Mouse (Mus musculus) hindbrain, embryonic 14.5 days (tissue): Measurements from ENCODE around the gene Gm11127. TPM values are rescaled to one million over a fixed set of nuclear protein-coding genes. Genes with fewer than 3 reads are reported as not detected.

Experiments
- ATAC-seq: fragments of 200-750 bp; cut with Nextera tagmentation; 2 replicates; pipeline ENCODE4 v1.8.0; 2017; ENCODE audit warnings: moderate number of reproducible peaks, mild to moderate bottlenecking, moderate TSS enrichment, moderate library complexity; ENCODE audit not compliant: low FRiP score
- DNase-seq: peaks from one replicate; pipeline ENCODE4 v3.0.0-alpha.2; 2015; ENCODE audit warnings: low spot score
- H3K27ac ChIP-seq: fragments of 300-500 bp; sonication (generic); 2 replicates; pipeline ENCODE4 v1.5.1; 2014; ENCODE audit warnings: mild to moderate bottlenecking, moderate library complexity
- H3K27me3 ChIP-seq: fragments of 300-500 bp; sonication (generic); 2 replicates; pipeline ENCODE4 v1.6.1; 2014; ENCODE audit warnings: mild to moderate bottlenecking, low read length, mixed read lengths; ENCODE audit not compliant: control insufficient read depth, insufficient read depth
- H3K36me3 ChIP-seq: fragments of 300-500 bp; sonication (generic); replicated peaks from 2 replicates; pipeline ENCODE4 v1.6.1; 2014; ENCODE audit not compliant: control insufficient read depth, insufficient read depth
- H3K4me1 ChIP-seq: fragments of 300-500 bp; sonication (generic); replicated peaks from 2 replicates; pipeline ENCODE4 v1.6.1; 2014; ENCODE audit warnings: antibody characterized with exemption, low read length, mixed read lengths; ENCODE audit not compliant: control insufficient read depth, insufficient read depth
- H3K4me2 ChIP-seq: fragments of 300-500 bp; sonication (generic); replicated peaks from 2 replicates; pipeline ENCODE4 v1.6.1; 2014; ENCODE audit warnings: mild to moderate bottlenecking, moderate library complexity
- H3K4me3 ChIP-seq: fragments of 300-500 bp; sonication (generic); replicated peaks from 2 replicates; pipeline ENCODE4 v1.5.1; 2014; ENCODE audit warnings: mild to moderate bottlenecking, low read length
- H3K9ac ChIP-seq: fragments of 300-500 bp; sonication (generic); 2 replicates; pipeline ENCODE4 v1.6.1; 2014
- H3K9me3 ChIP-seq: fragments of 300-500 bp; sonication (generic); 2 replicates; pipeline ENCODE4 v1.6.1; 2016; ENCODE audit warnings: low read length; ENCODE audit not compliant: control insufficient read depth
- WGBS: fragments of 180-500 bp; shearing (Covaris S2); extraction: QIAGEN DNeasy Blood & Tissue Kit; methylation state at CpG from one replicate; pipeline ENCODE4 v1.1.7; 2014; 5-methylcytosine and 5-hydroxymethylcytosine counted together
- polyA plus RNA-seq: library from polyadenylated mRNA; unstranded; fragments of >200 nt; fragmentation: Nextera tagmentation; extraction: Ambion mirVana; gene quantifications from 2 replicates; pipeline ENCODE4 v1.2.1, GENCODE M21; 2014

Gene Gm11127
- polyA plus RNA-seq, 1 experiment from 2014 or later = 0.25 TPM

DNA sequence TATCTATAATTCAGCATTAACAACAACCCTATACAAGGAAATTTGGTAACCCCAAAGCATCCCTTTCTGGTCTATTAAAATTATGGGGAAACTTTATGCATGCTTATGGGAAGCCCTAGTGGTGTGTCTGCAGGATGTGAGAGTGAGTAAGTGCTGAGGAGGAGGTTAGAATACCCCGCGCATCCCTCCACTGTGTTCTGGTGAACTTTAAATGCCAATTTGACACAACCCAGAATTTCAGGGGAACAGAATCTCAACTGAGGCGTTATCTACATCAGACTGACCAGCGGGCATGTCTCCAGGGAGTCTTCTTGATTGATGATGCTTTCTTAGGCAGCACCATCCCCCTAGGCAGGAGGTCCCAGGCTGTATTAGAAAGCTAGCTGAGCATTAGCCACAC, 32.3 kb downstream of the Gm11127 start:
- Histone ChIP-seq H3K4me1 (no peaks in the 10 kb centered on the region), H3K27ac (no peak overlapping the region), H3K4me2 (no peak overlapping the region), H3K4me3 (no peak overlapping the region), H3K9me3 (no peaks in the 10 kb centered on the region), H3K27me3 (no peaks in the 10 kb centered on the region), H3K36me3 (no peaks in the 10 kb centered on the region), H3K9ac (no peak overlapping the region)
- DNase-seq (no peak), ATAC-seq (no peak)
- WGBS = 52% methylated on average over 4 of the region's 4 CpGs

DNA sequence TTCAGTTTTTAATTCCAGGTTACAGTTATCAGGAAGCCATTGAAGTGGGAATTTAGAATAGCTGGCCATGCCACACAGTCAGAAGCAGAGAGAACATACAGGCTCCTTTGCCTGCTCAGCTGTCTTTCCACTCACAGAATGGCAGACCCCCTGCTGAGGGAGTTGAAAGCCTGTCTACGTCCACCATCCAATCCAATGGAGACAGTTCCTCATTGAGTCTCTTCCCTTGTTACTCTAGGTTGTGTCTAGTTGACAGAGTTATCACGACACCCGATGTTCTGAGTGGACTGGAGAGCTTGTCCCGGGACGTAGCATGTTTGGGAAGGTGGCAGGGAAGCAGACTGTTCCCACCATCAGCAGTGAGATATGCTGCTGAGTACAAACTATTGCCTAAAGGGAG, 33.0 kb downstream of the Gm11127 start:
- DNase-seq (no peak), ATAC-seq (no peak)
- Histone ChIP-seq H3K9me3 (no peaks in the 10 kb centered on the region), H3K27me3 (no peaks in the 10 kb centered on the region), H3K4me1 (no peaks in the 10 kb centered on the region), H3K36me3 (no peaks in the 10 kb centered on the region), H3K27ac (no peak overlapping the region), H3K4me3 (no peak overlapping the region), H3K9ac (no peak overlapping the region), H3K4me2 (no peak overlapping the region)
- WGBS = 53% methylated on average over 5 of the region's 5 CpGs

DNA sequence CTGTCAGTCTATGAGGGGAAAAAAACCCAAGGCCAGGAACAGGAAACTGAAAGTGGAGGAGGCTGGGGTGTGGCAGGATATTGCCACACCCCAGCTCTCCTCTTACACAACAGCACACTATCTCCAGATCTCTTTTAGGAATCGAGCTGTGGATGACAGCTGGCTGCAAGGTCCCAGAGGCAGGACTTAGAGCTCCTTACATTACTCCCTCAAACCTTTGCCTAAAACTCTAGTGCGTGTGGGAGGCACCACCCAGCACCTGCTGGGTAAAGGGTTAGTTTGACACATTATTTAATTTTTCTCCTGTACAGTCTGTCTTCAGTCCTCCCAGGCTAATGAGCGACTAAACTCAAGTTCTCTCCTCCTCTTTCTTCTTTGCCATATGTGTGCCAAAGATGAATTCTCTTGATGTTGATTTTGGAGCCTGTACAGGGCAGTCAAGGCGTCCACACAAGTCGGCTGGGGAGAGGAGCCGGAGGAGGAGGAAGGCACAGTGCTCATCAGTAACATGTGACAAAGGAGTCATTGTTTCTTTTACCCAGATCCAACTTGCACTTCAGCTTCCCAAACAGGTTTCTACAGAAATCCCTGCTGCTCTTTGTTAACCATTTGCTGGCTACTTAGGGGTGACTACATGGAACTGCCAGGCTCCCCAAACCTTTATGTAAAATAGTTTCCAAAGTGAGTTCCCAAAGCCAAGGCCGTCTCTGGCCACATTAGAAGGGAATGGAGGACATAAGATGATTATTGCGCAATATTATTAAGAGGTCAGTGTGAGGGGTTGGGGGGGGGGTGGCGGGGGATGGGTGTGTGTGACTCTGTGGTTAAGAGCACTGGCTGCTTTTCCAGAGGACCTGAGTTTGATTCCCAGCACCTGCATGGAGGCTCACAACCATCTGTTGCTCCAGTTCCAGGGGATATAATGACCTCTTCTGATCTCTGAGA, 34.2 kb downstream of the Gm11127 start:
- H3K9me3 ChIP-seq = no peaks in the 10 kb centered on the region
- no peak overlapping the region for H3K4me3 ChIP-seq
- no peaks in the 10 kb centered on the region for H3K4me1 ChIP-seq
- no peak overlapping the region for H3K27ac ChIP-seq
- H3K27me3 ChIP-seq = no peaks in the 10 kb centered on the region
- H3K36me3 ChIP-seq = no peaks in the 10 kb centered on the region
- 66% methylated on average over 9 of the region's 9 CpGs for WGBS
- DNase-seq = no peak
- no peak overlapping the region for H3K9ac ChIP-seq
- no peak for ATAC-seq
- H3K4me2 ChIP-seq = no peak overlapping the region

DNA sequence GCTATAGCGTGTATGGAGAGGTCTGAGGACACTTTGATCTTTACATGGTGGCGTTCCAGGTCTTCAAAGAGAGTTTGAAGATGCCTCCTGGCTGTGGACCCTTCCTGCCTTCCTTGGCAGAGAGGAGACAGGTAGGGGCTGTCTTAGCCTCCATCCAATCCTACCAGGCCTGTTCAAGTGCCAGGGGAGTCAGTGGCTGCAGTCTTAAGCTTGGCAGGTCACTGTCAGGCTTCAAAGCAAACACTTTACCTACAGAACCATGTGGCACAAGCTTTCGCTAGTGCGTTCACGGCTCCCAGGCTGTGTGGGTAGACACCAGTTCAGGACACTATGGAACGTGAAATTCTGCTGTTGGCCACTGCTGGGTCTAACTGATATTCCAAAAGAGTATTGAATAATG, 35.2 kb downstream of the Gm11127 start:
- H3K27ac ChIP-seq = no peak overlapping the region
- no peak overlapping the region for H3K4me2 ChIP-seq
- H3K36me3 ChIP-seq = no peaks in the 10 kb centered on the region
- H3K4me3 ChIP-seq = no peak overlapping the region
- no peaks in the 10 kb centered on the region for H3K27me3 ChIP-seq
- WGBS = 95% methylated on average over 6 of the region's 6 CpGs
- H3K9me3 ChIP-seq = no peaks in the 10 kb centered on the region
- H3K4me1 ChIP-seq = no peaks in the 10 kb centered on the region
- DNase-seq (no peak), ATAC-seq (no peak)
- no peak overlapping the region for H3K9ac ChIP-seq

DNA sequence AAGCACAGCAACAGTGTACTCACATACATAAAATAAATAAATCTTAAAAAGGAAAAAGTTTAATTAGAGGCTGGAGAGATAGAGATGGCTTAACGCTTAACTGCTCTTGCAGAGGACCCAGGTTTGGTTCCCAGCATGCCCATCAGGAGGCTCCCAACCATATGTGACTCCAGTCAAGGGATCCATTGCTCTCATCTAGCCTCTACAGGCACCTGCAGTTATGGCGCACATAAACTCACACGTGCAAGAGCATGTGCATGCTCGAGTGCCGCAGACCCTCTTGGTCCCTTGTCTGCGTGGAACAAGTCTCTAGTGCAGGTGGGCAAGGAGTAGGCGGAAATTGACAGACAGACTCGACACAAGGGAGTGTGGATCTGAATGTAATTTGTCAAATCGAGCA, 36.1 kb downstream of the Gm11127 start:
- WGBS = 96% methylated on average over 9 of the region's 9 CpGs
- no peak overlapping the region for H3K27ac ChIP-seq

DNA sequence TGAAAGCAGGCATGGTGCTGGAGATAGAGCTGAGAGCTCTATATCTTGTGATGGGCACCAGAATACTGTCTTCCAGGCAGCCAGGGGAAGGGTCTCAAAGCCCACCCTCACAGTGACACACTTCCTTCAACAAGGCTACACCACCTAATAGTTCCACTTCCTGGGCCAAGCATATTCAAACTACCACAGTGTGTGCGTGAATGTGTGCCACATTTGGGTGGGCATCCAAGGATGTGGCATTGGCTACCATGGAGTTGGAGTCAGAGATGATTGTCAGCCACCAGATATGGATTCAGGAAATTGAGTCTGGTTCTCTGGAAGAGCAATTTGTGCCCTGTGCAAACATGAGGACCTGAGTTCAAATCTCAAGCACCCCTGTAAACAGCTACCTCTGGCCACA, 36.9 kb downstream of the Gm11127 start:
- H3K4me2 ChIP-seq = no peak overlapping the region
- no peak overlapping the region for H3K9ac ChIP-seq
- H3K9me3 ChIP-seq = no peaks in the 10 kb centered on the region
- H3K36me3 ChIP-seq = no peaks in the 10 kb centered on the region
- no peaks in the 10 kb centered on the region for H3K27me3 ChIP-seq
- DNase-seq (no peak), ATAC-seq (no peak)
- no peaks in the 10 kb centered on the region for H3K4me1 ChIP-seq
- H3K4me3 ChIP-seq = no peak overlapping the region
- no peak overlapping the region for H3K27ac ChIP-seq
- WGBS = 96% methylated on average over 1 of the region's 1 CpGs

More for the DNA sequence above, 36.1 kb downstream of the Gm11127 start:
- Histone ChIP-seq H3K27me3 (no peaks in the 10 kb centered on the region), H3K4me1 (no peaks in the 10 kb centered on the region), H3K36me3 (no peaks in the 10 kb centered on the region), H3K9me3 (no peaks in the 10 kb centered on the region), H3K4me2 (no peak overlapping the region), H3K9ac (no peak overlapping the region), H3K4me3 (no peak overlapping the region)
- ATAC-seq (no peak), DNase-seq (no peak)

DNA sequence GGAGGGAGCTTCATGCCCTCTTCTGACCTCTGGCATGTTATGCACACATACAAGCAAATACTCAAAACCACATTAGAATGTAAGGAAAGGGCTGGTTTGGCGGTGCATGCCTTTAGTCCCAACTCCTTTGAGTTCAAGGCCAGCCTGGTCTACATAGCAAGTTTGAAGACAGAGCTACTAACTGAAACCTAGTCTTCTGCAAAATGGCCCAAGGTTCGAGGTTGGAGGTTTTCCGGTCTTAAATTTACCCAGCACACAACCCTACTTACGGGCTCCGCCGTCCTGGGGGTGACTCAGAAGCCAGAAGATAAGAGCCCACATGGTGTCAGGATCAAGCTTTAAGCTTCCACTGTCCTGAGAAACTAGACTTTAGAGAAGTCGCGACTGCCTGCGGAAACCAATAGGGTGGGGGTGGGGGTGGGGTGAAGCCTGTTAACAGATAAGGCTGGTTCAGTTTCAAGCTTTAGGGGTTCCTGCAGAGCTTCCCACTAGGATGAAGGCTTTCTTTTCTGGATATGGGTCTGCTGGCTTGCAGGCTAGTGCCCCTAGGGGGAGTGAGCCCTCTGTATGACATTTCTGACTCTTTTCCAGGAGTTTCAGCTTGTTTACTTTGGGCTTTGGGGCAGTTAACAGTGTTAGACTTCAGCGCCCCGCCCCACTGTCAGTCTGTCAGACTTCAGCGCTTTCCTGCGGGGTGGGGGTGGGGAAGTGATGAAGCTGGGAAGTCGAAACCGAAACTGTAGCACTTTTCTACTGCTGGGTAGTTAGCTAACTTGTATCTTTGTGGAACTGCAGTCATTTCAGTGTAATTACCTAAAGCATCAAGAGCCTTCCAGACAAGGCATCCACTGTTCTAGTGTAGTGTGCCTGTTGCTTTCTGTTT, 37.7 kb downstream of the Gm11127 start, which contains the start of gene H2-T24:
H2-T24 (minus strand) TSS at position 370 of the 883 bp plus-strand sequence.
- Histone ChIP-seq H3K4me2 (no peak within 1 kb of the TSS), H3K9me3 (no peaks in the 10 kb centered on the region), H3K4me1 (no peaks in the 10 kb centered on the region), H3K27ac (no peak within 1 kb of the TSS), H3K27me3 (no peaks in the 10 kb centered on the region), H3K36me3 (peaks cover 4% of the 10 kb centered on the region), H3K9ac (no peak within 1 kb of the TSS), H3K4me3 (no peak within 1 kb of the TSS)
- 47% methylated on average over 15 of the region's 15 CpGs for WGBS
- ATAC-seq = no peak
- DNase-seq = no peak

- H3K4me1 ChIP-seq = no peaks in the 10 kb centered on the region
- no peaks in the 10 kb centered on the region for H3K9me3 ChIP-seq
- H3K36me3 ChIP-seq = peaks cover 14% of the 10 kb centered on the region
- DNase-seq (no peak), ATAC-seq (no peak)
- no peaks in the 10 kb centered on the region for H3K27me3 ChIP-seq
- no peak overlapping the region for H3K4me2 ChIP-seq
- H3K4me3 ChIP-seq = no peak overlapping the region
- 74% methylated on average over 3 of the region's 3 CpGs for WGBS
- H3K9ac ChIP-seq = no peak overlapping the region
- no peak overlapping the region for H3K27ac ChIP-seq
These were observed 38.7 kb downstream of the Gm11127 start for GRCm38 (mm10) chr17:36019519-36019918.

DNA sequence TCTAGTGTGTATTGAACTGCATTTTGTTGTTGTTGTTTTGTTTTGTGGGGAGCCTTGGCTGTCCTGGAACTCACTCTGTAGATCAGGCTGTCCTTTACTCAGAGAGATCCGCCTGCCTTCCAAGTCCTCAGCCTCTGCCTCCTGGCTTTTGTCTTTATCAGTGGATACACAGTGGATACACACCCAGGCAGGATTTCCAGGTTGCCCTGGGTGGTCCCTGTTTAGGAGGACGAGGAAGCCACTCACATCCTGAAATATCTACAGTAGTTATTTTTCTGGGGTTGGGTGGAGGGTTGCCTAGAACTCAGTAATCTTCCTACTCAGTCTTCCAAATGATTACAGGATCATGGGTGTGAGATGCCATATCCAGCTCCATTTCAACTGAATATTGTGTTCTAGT, 39.2 kb downstream of the Gm11127 start:
- H3K4me3 ChIP-seq = no peak overlapping the region
- H3K36me3 ChIP-seq = peaks cover 19% of the 10 kb centered on the region
- H3K9ac ChIP-seq = no peak overlapping the region
- no peak overlapping the region for H3K27ac ChIP-seq
- H3K9me3 ChIP-seq = no peaks in the 10 kb centered on the region
- no peak for ATAC-seq
- H3K4me2 ChIP-seq = no peak overlapping the region
- no peaks in the 10 kb centered on the region for H3K27me3 ChIP-seq
- DNase-seq = no peak
- H3K4me1 ChIP-seq = no peaks in the 10 kb centered on the region
- WGBS = 66% methylated on average over 2 of the region's 2 CpGs
